Mouse (Mus musculus) activated CD4-positive, CD25-positive, alpha-beta regulatory T cell, adult 9 weeks (primary cell): ENCODE measurements around the gene Slc16a13. TPM values are rescaled to one million over a fixed set of nuclear protein-coding genes. Genes with fewer than 3 reads are reported as not detected.

Source experiments
- polyA plus RNA-seq: library from polyadenylated mRNA; unstranded; fragments of 100-300 nt; shearing (Covaris generic); gene quantifications from one replicate; pipeline ENCODE4 v1.2.1, GENCODE M21; 2017

The Slc16a13 gene
- 4.5 TPM for polyA plus RNA-seq

GRCm38 (mm10) chr11:70220731-70221602, at the start of gene Slc16a13:
Gene Slc16a13, minus strand, starts transcription at chr11:70221064.

GRCm38 (mm10) chr11:70254931-70255531, 34.2 kb upstream of the Slc16a13 start, which contains the start of gene Alox12:
Gene Alox12, minus strand, starts transcription at chr11:70255353.

GRCm38 (mm10) chr11:70239541-70240279, 18.8 kb upstream of the Slc16a13 start, which contains the start of the genes Gm21988 and Rnasek:
Gene Gm21988, minus strand, starts transcription at chr11:70239830.
Gene Rnasek, minus strand, starts transcription at chr11:70239842.

DNA sequence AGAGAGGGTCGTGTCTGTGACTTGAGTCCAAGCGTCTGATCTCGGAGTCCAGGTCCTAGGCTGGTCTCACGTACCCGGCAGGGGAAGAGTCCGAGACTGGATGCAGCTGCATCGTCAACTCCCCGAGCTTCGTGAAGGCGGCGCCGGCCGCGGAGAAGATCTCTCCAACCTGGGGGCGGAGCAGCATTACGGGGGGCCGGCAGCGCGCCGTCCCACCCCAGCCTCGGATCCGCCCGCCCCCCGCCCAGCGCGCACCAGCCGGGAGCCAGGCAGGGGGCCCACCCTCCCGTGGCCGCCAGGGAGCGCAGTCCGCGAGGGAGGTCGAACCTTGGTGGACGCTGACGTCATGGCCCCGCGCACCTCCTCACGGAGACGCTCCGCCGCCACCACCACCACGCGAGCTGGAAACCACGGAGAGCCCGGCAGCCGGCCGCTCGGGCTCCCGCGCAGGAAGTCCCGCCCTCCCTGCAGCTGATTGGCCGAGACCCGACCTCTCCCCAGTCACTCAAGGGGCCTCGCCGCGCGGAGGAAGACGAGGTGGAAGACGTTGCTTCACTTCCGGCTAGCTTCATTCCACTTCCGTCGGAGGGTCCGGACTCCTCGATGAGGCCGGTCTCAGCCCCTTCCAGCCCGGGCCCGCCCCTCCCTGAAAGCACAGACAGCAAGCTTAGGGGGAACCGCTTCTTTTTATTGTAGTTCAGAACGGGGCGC, 16.7 kb upstream of the Slc16a13 start, which contains the start of gene 0610010K14Rik:
TSS of gene 0610010K14Rik (minus strand) at position 458 of the 711 bp plus-strand sequence.

DNA sequence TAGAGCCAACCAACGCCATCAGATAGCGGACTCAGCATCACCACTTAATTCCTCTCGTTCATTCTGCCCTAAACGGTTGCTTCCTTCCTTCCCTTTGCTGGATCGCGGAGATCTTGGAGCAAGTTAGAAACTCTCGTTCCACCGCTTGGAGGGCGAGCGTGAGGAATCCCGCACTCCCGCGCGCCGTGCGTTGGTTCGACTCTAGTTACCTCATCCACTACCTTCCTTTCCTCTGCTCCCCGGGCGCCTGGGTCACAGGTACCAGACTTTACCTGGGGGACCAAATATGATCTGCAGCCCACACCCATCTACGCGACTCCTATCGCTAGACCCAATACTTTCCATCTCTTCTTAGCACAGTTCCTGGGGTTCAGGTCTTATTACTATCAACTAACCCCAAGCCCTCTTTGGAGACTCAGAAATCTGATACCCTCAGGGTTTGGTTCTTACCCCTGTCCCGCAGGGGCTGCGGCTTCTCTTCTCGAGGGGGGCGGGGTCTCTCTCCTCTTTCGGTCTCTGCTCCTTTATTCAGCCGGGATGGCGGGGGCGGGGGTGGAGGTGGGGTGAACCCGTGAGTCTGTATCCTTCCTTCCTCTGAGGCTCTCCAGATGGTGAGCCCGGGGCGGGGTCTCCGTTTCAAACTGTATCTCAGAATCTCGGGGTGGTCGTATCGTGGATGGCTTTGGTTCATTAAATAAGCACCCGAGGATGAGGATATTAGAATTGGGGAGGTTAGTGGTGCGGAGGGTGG, 8.6 kb upstream of the Slc16a13 start, which contains the start of gene Bcl6b:
TSS of gene Bcl6b (minus strand) at position 539 of the 751 bp plus-strand sequence.

DNA sequence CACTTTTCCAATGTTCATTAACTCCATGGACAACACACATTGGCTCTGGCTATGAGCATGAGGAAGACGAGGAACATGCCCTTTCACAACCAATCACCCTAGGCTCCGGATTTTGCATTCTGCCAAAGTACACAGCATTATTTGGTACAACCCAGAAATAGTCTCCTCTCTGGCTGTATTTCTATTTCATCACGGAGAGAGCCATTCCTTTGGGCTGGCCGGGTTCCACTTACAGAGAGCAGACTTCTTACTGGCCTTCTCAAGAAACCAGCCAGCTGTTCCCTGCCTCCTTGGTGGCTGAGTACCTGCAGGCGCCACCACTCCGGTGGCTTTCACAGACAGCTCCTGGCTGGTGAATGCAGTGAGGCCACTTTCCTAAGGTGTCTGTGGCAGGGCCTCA, 8.4 kb downstream of the Slc16a13 start, which contains the start of gene Slc16a11:
TSS of gene Slc16a11 (plus strand) at position 330 of the 400 bp plus-strand sequence.

Other genes starting within 250 kb of the Slc16a13 start
- 30.2 TPM for gene Ctdnep1, start 239.9 kb downstream of the Slc16a13 start, polyA plus RNA-seq
- 70.4 TPM for gene Elp5, start 238.5 kb downstream of the Slc16a13 start, polyA plus RNA-seq
- gene Gabarap, start 229.9 kb downstream of the Slc16a13 start, polyA plus RNA-seq = 493 TPM
- 114 TPM for gene Phf23, start 225.3 kb downstream of the Slc16a13 start, polyA plus RNA-seq
- gene Dvl2, start 220.5 kb downstream of the Slc16a13 start, polyA plus RNA-seq = 19.7 TPM
- 120 TPM for gene Acadvl, start 205.7 kb downstream of the Slc16a13 start, polyA plus RNA-seq
- gene Dlg4, start 204.1 kb downstream of the Slc16a13 start, polyA plus RNA-seq = 9.4 TPM
- not detected for gene Asgr1, start 167.0 kb downstream of the Slc16a13 start, polyA plus RNA-seq
- gene Asgr2, start 128.4 kb downstream of the Slc16a13 start, polyA plus RNA-seq = not detected
- not detected for gene Mgl2, start 90.7 kb downstream of the Slc16a13 start, polyA plus RNA-seq
- not detected for gene Clec10a, start 64.9 kb downstream of the Slc16a13 start, polyA plus RNA-seq
- 0.24 TPM for gene Slc16a11, start 8.3 kb downstream of the Slc16a13 start, polyA plus RNA-seq
- gene Bcl6b, start 8.7 kb upstream of the Slc16a13 start, polyA plus RNA-seq = 0.29 TPM
- gene 0610010K14Rik, start 16.9 kb upstream of the Slc16a13 start, polyA plus RNA-seq = 187 TPM
- gene Gm21988, start 18.8 kb upstream of the Slc16a13 start, polyA plus RNA-seq = 3.3 TPM
- 281 TPM for gene Rnasek, start 18.8 kb upstream of the Slc16a13 start, polyA plus RNA-seq
- gene Alox12, start 34.3 kb upstream of the Slc16a13 start, polyA plus RNA-seq = 0.27 TPM
- not detected for gene Alox12e, start 101.6 kb upstream of the Slc16a13 start, polyA plus RNA-seq
- not detected for gene Alox15, start 131.0 kb upstream of the Slc16a13 start, polyA plus RNA-seq
- gene Pelp1, start 189.0 kb upstream of the Slc16a13 start, polyA plus RNA-seq = 12.8 TPM
- 217 TPM for gene Arrb2, start 211.6 kb upstream of the Slc16a13 start, polyA plus RNA-seq
- 81.1 TPM for gene Med11, start 230.9 kb upstream of the Slc16a13 start, polyA plus RNA-seq
- not detected for gene Zmynd15, start 238.4 kb upstream of the Slc16a13 start, polyA plus RNA-seq
- 0.57 TPM for gene Cxcl16, start 238.9 kb upstream of the Slc16a13 start, polyA plus RNA-seq